Mouse (Mus musculus) cerebellum, adult 9-11 months (tissue): ENCODE data around the gene Gm17349.
"Not testable (repeated sequence)": the region's sequence is repeated elsewhere in the genome, so short reads cannot be mapped to it uniquely, and the experiment has no call there.

Source experiments
- DNase-seq: peaks from one replicate; pipeline ENCODE4 v3.0.0; 2022

Gm17349 gene

DNA sequence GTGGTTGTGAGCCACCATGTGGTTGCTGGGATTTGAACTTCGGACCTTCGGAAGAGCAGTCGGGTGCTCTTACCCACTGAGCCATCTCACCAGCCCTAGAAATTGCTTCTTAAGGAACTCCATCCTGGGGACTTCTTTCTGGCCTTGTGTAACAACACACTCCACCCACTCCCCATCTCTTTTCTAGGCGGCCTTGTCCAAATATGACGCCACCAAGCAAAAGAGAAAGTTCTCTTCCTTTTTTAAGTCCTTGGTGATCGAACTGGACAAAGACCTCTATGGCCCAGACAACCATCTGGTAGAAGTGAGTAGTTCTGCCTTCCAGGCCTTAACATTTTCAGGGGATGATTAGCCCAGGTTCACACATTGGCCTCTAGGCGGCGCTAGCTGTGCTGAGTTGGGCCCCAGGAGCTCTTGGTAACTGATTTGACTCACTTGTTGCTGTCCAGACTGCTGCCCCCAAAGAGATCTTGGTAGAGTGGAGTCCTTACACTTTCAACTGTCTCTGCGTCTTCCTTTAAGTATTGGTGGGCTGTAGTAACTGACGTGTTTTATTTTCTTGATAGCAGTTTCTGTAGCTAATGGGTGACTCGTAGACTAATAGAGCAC is at the start of gene Gm17349:
TSS of gene Gm17349 (minus strand) at position 51 of the 609 bp plus-strand sequence.
- DNase-seq = peak; percentile 76

DNA sequence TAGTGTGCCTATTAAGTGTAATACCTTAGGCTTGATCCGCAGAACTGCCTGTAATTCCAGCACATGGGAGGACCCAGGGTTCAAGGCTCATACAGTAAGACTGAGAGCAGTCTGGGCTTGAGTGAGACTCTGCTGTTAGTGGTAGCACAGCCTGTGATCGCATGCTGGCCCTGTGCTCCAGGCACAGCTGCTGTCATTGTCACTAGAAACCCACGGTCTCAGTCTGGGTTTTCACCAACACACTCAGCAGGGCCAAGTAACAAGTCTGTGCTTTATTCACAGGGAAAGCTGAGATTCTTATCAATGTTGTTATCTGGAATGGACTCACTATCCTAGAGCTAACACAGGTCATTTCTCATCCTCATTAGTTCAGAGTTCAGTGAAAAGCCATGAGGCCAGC is 48.9 kb upstream of the Gm17349 start:
- no peak for DNase-seq

DNA sequence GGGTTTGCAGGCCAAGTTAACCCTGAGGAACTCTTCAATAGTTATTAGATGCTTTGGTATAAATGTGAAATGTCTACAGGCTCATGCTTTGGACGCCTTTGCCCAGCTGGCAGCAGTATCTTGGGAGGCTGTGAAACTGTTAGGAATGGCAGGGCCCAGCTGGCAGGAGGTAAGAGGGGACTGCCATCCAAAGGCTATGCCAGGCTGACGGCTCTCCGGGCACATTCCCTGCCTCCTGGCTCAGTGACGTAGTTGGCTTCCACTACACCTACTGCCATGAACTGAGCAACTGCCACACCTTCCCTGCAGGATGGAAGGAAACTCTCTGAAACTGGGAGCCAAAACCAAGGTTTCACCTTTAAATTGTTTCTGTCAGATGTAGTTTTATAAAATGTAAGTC is 34.9 kb upstream of the Gm17349 start:
- DNase-seq = peak; percentile 42

DNA sequence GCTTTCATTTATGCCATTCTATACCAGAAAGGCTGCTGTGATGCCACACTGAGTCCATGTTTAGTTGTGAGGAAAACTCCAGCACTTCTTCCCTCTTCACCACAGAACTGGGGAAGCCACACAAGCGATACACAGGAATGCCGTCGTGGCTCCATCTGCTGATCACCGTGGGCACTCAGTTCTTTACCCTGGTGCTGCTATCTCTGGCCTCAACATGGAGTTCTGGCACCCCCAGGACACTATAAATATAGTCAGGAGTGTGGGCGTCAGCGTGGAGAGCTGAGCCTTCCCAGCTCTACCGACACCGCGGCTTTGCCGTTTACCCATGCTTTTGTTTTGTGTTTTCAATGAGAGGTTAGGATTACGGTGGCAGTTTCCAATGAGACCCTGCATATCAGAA is 31.4 kb upstream of the Gm17349 start:
- no peak for DNase-seq

DNA sequence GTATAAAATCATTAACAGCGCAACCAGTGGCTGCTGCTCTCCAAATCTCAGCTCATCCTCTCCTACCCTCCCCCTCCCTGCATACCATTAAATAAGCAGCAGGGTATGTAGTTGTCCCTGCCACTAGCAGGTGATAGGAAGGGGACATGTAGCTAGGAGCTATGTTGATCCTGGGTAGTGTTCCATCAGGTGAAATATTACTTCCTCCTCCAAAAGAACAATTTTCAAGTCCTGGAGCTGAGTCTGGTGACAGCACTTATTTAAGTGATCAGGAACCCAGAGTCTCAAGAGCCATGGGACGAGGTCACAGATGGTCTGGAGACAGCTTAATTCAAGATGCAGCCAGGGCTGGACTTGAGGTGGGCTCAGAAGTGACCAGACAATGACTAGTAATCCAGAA is 30.3 kb upstream of the Gm17349 start:
- DNase-seq = peak; percentile 100

DNA sequence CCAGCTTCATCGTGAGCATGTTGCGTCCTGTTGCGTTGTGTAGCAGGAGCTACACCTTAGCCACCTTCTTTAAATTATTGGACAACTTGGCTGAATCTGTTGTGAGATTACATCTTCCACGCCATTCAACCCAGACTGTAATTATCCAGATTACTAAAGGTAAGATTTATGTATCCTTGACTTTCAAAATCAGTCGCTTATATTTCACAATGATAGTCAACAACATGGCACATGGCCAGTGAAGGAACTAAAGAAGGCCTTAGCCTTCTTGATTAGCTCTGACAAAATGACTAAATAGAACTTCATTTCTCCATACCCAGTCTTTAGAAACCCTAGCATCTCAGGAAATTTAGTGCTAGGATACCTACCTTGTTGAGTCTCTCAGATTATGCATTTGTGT is 27.9 kb upstream of the Gm17349 start:
- no peak for DNase-seq

DNA sequence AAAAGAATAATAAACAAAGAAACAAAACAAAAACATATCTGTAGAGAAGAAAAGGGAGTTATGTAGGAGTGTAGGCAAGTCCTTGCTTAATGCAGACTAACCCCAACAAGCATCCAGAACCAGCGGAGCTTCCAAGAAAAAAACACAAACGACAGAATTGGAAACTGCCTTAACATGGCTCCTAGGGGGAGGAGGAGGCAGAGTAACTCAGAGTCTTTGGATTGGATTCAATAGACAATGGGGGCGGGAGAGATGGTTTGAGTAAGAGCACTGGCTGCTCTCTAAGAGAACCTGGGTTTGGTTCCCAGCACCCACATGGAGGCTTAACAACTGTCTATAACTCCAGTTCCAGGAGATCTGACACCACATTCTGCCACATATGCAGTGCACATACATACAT is 26.4 kb upstream of the Gm17349 start:
- no peak for DNase-seq

DNA sequence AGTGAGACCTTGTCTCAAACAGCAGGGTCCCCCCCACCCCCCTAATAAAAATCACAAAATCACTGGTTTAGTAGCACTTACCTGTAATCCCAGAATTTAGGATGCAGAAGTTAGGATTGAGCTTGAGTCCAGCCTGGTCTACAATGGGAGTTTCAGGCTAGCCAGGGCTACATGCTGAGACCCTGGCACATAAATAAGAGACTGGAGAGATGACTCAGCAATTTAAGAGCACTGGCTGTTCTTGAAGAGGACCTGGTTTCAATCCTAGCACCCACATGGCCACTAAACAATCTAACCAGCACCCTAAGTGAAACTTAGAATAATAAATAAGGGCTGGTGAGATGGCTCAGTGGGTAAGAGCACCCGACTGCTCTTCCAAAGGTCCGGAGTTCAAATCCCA is 25.9 kb upstream of the Gm17349 start:
- no peak for DNase-seq

DNA sequence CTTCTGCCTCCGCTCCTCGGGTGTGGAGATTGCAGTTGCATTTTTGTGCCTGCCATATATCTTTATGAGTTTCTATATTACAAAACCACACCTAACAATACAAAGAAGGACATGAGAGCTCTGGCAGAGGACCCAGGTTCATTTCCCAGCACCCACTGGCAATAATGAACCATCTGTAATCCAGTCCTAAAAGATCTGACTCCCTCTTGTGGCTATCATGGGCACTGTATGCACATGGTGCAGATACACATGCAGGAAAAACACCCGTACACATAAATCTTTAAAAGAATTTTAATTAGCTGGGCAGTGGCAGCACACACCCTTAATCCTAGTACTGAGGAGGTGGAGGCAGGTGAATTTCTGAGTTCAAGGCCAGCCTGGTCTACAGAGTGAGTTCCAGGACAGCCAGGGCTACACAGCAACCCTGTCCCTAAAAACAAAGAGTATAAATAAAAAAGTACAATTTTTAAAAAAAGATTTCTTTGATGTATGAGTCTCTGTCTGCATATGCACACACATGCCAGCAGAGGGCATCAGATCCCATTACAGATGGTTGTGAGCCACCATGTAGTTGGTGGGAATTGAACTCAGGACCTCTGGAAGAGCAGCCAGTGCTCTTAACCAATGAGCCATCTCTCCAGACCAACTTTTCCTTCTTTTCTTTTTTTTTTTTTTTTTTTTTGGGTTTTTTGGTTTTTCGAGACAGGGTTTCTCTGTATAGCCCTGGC is 23.9 kb upstream of the Gm17349 start:
- DNase-seq = no peak

DNA sequence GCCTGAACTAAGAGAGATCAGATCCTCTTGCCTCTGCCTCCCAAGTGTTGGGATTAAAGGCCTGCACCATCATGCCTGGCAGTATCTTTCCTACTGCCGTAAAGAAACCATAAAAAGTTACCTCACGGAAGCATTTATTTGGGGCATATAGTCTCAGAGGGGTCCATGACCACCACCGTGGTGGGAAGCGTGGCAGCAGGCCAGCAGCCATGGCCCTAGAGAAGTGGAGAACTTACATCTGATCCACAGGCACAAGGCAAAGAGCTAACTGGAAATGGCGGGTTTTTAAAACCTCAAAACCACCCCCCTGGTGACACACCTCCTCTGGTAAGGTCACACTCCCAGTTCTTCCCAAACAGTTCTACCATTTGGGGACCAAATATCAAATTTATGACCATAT is 22.9 kb upstream of the Gm17349 start:
- no peak for DNase-seq

DNA sequence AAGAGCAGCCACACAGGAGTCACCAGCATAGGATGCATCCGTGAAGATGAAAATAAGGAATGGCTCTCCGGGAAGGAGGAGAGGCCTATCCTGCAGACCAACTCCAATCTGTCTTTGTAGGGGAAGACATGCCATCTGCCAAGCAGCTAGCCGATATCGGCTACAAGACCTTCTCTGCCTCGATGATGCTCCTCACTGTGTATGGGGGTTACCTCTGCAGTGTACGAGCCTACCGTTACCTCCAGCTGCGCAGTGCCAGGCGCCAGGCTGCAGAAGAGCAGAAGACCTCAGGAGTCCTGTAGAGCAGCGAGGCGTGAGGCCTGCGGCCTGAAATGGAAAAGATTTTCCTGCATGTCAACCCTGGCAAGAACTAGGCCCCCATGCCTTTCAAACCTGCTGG is 22.2 kb upstream of the Gm17349 start:
- no peak for DNase-seq

DNA sequence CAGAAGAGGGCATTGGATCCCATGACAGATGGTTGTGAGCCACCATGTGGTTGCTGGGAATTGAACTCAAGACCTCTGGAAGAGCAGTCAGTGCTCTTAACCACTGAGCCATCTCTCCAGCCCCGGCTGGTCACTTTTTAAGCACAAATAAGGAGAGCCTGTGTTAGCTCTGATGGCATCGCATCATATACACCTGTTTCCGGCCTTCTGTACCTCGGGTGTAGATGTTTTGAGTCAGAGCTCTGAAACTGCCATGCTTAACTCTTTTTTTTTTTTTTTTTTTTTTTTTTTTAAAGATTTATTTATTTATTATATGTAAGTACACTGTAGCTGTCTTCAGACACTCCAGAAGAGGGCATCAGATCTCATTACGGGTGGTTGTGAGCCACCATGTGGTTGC is 21.7 kb upstream of the Gm17349 start:
- not testable (repeated sequence) for DNase-seq

DNA sequence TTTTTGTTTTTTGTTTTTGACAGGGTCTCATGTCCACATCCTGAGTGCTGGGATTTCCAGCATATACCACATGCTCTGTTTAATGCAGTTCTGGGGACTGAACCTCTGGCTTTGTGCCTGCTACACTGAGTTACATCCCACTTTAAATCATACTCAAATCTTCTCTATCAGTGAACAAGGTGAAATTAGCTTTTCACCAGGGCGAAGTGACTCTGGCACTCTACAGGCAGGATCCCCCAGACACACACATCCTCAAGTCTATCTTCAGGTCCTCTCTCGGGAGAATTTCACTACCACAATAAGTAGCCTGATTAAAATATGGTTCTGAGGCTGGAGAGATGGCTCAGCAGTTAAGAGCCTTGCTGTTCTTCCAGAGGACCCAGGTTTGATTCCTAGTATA is 21.3 kb upstream of the Gm17349 start:
- DNase-seq = no peak

DNA sequence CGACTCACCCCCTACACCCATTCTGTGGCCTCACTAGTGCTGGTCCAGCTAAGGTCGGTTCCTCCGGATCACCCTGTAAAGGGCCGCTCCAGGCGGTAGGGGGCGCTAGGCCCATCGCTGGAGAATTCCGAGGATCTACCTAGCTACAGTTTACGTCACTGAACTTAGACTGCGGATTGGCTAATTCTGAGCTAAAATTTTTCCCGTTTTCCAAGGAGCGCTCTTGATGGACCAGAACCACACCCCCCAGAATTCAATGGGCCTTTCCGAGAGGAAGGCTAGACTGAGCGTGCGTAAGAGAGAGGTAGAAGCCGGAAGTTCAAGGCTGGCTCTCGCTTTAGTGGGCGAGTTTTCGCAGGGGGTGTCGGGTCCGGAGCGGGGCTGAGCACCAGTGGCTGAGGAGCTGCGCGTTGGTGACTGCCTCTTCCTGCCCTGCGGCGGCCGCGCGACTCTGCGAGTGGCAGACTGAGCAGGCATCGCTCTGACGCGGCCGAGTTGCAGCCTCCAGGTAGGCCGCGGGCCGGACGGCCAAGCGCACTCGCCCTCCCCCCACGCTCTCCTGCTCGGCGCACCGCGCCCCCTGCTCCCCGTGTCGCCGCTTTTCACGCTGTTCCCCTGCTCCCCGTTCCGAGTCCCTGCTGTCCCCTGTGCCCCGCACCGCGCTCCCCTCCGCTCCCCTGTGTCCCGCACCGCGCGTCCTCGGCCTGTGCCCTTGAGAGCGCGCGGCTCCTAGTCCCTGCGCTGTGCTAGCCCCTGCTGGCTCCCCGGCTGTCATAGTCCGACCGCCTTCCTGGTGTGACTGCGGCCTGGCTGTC is 20.3 kb upstream of the Gm17349 start, which contains the start of gene Cox14:
TSS of gene Cox14 (plus strand) at position 278 of the 815 bp plus-strand sequence.
- peak; percentile 99 for DNase-seq

DNA sequence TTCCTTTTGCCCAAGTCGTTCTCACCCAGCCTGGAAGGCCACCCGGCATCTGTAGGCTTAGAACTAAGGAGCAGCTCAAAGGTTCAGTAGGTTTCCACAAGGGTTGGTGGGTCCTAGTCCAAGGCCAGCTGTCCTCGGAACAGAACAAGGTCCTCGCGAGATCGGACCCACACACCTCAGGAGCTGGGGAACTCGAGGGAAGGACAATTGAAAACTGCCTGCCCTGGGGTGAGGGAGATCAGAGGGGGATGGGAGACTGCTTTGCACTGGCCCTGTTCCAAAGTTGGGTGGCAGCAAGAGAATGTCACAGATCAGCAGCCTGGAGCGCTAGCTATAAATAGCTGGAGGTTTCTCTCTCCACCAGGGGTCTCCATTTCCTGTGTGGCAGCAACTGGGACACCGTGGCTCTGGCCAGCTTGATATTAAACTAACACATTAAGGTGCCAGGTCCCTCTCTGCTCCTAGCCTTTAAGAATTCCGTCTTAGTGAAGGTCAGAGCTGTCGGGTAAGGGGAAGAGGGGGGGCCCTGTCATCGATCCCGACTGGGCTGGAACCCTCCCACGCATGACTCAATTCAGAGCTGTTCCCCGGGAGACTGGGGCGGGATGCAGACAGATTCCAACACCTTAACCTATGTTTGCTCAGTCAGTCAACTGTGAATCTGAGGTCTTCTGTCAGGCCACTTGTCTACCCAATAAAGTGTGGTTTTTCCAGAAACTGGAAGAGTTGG is 19.2 kb upstream of the Gm17349 start:
- DNase-seq = peak; percentile 85

DNA sequence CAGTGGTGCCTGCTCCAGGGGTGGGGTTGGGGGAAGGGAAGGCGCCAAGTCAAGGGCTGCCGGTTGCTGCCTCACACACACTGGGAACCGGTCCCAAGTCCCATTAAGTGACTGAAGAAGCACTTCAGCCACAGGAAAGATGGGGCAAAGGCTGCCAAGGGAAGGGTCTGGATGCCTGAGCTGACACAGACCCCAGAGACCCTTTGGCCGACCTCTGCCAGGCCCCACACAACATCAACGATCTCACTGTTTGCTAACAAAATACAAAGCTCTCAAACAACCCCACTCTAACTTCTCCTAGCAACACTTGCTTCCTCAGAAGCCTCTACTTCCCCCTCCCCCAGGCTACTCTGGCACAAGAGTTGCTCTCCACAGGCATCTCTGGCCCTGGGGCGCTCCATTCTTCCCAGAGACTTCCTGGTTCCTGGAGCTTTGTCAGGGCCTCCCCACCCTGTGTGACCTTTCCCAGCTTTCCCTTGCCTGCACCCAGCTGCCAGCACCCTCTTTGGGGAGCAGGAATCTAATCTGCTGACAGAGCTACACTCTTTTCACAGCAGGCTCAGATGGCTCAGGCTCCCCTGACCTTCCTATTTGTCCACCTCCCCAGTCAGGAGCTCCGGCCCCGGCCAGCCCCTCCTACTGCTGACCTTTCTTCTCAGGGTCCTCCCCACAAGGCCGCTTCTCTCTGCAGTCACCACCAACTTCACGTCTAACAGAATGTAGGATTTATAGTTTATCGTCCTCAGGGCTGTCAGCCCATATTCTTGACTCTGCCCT is 18.4 kb upstream of the Gm17349 start:
- DNase-seq = peak; percentile 82

DNA sequence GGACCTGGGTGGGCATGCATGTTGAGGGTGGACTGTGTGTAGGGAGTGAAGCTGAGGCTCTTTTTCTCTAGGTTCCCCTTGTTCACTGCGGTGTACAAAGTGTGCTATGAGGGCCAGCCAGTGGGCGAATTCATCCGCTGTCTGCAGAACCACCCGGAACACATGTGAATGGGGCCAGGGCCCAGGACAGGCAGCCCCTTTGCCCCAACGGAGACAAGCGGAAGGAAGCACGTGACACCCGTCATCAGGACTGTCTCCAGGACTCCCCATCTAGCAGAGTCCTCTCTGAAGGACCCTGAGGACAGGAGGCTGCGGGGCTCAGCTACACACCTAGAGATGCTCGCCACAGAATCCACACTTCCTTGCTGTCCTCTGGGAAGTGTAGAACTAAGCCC is 17.8 kb upstream of the Gm17349 start:
- peak; percentile 58 for DNase-seq

DNA sequence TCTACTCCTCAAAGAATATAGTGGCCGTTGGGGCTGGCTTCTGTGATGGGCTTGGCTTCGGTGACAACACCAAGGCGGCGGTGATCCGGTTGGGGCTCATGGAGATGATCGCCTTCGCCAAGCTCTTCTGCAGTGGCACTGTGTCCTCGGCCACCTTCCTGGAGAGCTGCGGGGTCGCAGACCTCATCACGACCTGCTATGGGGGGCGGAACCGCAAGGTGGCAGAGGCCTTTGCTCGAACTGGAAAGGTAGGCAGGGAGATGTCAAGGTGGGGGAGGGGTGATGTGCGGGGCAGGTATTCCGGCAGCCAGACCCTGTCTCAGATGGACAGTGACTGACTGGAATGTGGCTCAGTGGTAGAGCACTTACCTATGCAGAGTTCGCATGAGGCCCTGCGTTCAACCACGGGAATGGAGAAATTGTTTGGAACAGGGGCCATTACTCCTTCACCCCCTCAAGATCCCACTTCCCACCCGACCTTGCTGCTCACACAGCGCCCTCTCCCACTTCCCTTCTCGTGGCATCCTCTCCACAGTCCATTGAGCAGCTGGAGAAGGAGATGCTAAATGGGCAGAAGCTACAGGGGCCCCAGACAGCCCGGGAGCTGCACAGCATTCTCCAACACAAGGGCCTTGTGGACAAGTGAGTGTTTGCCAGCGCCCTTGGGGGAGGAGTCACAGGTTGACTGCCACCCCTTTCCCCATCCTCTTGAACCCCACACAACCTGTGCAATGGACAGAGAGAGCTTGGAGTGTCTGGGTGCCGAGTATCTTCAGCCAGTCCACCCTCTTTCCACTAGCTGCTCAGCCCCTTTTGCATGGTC is 16.8 kb upstream of the Gm17349 start:
- DNase-seq = peak; percentile 62

DNA sequence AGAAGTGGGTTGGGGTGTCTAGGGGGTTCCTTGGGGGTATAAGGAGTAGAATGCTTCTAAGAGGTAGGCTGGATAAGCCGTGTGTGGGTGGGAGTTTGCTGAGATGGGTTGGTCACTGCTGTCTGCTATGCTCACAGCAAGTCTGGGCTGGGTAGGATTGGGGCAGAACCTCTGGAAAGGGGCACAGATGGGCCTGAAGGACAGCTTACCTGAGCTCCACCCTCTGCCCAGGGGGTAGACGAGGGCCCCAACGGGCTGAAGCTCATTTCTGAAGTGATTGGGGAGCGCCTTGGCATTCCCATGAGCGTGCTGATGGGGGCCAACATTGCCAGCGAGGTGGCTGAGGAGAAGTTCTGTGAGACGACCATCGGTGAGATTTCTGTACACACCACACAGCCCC is 14.6 kb upstream of the Gm17349 start:
- peak; percentile 52 for DNase-seq

DNA sequence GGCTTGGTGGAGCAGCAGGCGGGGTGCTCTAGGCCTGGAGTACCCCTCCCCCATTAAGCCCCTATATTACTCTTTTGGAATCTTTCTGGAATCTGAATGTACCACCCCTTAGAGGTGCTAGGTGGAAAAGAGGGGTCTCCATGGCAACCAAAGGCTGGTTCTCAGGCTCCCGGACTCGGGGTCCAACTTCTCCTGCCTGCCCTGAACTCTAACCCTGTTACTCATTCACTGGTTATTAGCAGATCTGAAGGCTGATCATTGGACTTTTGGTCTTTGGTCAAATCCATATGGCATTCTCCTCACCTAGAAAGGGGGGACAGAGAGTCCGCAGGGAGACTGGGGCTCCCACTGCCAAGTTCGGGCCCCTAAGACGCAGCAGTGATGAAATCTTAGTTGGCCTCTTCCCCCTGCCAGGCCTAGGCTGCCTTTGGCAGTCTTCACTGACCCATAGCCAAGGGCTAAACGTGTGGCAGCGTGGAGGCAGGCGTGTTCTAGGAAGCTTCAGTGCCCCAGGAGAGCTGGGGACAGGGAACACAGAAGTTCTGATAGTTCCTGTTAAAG is 13.3 kb upstream of the Gm17349 start:
- DNase-seq = peak; percentile 77
